Mouse (Mus musculus) embryonic fibroblast, embryonic 13.5 days (primary cell): ENCODE measurements around the gene Slc16a11. TPM values are rescaled to one million over a fixed set of nuclear protein-coding genes. Genes with fewer than 3 reads are reported as not detected.

ENCODE experiments used
- H3K27ac ChIP-seq: 2 replicates; pipeline ENCODE4 v1.5.1; 2012; ENCODE audit warnings: low read length, control low read depth, inconsistent platforms; ENCODE audit not compliant: insufficient read depth
- H3K4me1 ChIP-seq: 2 replicates; pipeline ENCODE4 v1.6.1; 2011; ENCODE audit warnings: low read length; ENCODE audit not compliant: control insufficient read depth, insufficient read depth
- H3K4me3 ChIP-seq: 2 replicates; pipeline ENCODE4 v1.5.1; 2011; ENCODE audit warnings: mild to moderate bottlenecking, control low read depth, low read length; ENCODE audit not compliant: insufficient read depth
- CTCF ChIP-seq: IDR thresholded peaks from 2 replicates; pipeline ENCODE4 v1.5.1; 2011; ENCODE audit warnings: mild to moderate bottlenecking, control low read depth, low read length, moderate library complexity, borderline replicate concordance; ENCODE audit not compliant: insufficient read depth
- POLR2A ChIP-seq: IDR thresholded peaks from 2 replicates; pipeline ENCODE4 v1.6.1; 2011; ENCODE audit warnings: low read depth, mild to moderate bottlenecking, control low read depth, low read length, moderate library complexity
- polyA plus RNA-seq: library from polyadenylated mRNA; stranded (reverse); fragments of >200 nt; gene quantifications from 2 replicates; pipeline ENCODE4 v1.2.4, GENCODE M21; 2011; ENCODE audit warnings: low read depth; ENCODE audit not compliant: missing spikeins, insufficient read length

The Slc16a11 gene
- polyA plus RNA-seq, 1 experiment = 2.2 TPM

DNA sequence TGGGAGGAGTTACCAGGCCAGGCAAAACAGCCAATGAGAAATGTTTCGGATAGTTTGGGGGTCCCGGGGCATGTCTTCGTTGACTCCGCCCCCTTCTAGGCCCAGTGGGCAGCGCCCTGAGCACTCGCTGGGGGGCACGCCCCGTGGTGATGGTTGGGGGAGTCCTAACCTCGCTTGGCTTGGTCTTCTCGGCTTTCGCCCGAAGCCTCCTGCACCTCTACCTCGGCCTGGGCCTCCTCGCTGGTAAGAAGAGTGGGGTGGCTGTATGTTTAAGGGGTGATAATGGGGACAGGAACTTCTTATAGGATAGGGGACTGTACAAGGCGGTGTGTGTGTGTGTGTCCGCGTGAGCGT is 2.3 kb downstream of the Slc16a11 start:
- H3K27ac ChIP-seq = no peak overlapping the region
- no peak for TF ChIP-seq CTCF
- no peak for TF ChIP-seq POLR2A

DNA sequence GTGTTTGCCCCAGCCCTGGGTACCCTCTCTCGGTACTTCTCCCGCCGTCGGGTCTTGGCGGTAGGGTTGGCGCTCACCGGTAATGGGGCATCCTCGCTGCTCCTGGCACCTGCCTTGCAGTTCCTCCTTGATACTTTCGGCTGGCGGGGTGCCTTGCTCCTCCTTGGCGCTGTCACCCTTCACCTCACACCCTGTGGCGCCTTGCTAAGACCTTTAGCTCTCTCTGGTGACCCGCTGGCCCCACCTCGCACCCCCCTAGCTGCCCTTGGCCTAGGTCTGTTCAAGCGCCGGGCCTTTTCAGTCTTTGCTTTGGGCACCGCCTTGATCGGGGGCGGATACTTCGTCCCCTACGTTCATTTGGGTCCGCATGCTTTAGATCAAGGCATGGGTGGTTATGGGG is 2.7 kb downstream of the Slc16a11 start:
- Histone ChIP-seq H3K4me3 (no peak overlapping the region), H3K4me1 (0 out of 2 replicates have a peak, but pooled peaks cover 5% of the 10 kb centered on the region), H3K27ac (no peak overlapping the region)
- TF ChIP-seq POLR2A = no peak
- no peak for TF ChIP-seq CTCF

More for the DNA sequence above, 2.3 kb downstream of the Slc16a11 start:
- Histone ChIP-seq H3K4me3 (no peak overlapping the region), H3K4me1 (0 out of 2 replicates have a peak, but pooled peaks cover 5% of the 10 kb centered on the region)

DNA sequence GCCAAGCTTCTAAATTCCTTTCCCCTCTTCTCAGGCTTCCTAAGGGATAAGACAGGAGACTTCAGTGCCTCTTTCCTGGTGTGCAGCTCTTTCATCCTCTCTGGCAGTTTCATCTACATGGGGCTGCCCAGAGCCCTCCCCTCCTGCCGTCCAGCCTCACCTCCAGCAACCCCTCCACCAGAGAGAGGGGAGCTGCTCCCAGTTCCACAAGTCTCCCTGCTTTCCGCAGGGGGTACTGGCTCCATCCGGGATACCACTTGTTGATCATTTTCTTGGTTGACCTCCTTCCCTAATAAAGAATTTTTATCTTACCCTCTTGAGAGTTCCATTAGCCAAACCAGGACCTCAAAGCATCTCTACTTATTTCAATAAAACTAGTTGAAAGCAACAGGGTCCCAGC is 3.6 kb downstream of the Slc16a11 start:
- H3K27ac ChIP-seq = no peak overlapping the region
- no peak for TF ChIP-seq POLR2A
- TF ChIP-seq CTCF = no peak
- H3K4me1 ChIP-seq = no peaks in the 10 kb centered on the region
- no peak overlapping the region for H3K4me3 ChIP-seq

DNA sequence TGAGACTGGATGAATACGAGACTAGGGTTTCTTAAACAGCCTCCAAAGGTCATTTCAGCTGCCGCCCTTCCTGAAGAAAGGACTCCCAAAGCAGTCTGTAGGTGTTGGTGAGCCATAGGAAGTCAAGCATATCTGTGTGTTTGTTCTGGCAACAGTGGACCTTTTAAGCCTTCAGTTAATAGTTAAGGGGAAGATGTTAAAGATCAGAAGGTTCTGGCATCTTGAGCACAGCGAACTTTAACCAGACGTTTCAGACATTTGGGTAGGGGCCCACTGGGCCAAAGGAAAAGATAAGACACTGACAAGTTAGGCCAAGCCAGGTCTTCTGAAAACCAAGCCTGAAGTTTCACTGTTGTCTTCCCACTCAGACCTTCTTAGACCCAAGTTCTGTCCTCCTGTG is 5.5 kb downstream of the Slc16a11 start:
- no peak for TF ChIP-seq POLR2A
- TF ChIP-seq CTCF = no peak
- Histone ChIP-seq H3K27ac (no peak overlapping the region), H3K4me3 (no peak overlapping the region), H3K4me1 (no peaks in the 10 kb centered on the region)

DNA sequence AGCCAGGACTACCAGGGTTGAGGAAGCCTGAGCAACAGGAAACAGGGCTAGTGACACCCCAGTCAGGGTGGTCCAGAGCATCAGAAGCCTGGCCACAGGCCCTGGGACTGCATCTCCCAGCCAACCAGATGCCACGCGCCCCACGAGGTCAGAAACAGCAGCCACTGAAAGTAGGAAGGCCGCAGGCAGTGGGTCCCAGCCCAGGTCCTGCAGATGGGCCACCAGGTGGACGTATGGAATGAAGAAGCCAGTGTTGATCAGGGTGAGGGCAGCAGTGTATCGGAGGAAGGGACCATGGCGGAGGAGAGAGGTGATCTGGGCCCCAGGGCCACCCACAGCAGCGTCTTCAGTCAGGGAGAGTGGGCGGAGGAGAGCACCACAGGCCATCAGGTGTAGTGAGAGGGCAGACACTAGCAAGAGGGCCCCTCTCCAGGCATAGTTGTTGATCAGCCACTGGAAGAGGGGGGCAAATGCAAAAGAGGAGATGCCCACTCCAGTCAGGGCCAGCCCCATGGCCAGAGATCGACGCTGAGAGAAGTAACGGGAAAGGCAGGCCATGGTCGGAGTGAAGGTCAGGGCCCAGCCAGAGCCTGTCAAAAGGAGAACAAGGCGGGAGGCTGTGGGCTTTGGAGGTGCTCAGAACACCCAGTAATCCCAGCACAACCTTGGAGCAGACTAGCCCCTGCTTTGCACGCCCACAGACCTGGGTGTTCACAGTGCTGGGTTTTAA is 6.4 kb downstream of the Slc16a11 start:
- Histone ChIP-seq H3K27ac (no peak overlapping the region), H3K4me1 (no peaks in the 10 kb centered on the region), H3K4me3 (no peak overlapping the region)
- TF ChIP-seq POLR2A (no peak), CTCF (no peak)

DNA sequence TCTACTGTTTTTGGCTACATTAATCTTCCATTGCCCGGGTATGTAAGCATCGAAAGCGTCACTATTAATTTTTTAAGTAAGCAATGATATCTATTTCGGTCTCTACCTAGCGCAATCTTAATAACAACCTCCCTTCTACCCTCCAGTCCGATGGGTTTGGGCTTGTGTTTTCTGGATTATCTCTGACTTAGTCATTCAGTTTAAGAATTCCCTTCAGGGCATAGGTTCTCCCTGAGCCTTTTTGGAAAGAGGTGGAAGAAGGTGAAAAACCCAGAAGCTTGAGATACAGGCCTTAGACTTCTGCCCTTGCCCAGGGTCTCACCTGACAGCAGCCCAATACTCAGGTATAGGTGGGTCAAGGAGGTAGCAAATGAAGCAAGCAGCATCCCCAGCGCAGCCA is 7.3 kb downstream of the Slc16a11 start:
- no peak for TF ChIP-seq CTCF
- no peak for TF ChIP-seq POLR2A
- H3K4me3 ChIP-seq = peak overlapping the region; percentile 58
- no peaks in the 10 kb centered on the region for H3K4me1 ChIP-seq
- H3K27ac ChIP-seq = no peak overlapping the region

DNA sequence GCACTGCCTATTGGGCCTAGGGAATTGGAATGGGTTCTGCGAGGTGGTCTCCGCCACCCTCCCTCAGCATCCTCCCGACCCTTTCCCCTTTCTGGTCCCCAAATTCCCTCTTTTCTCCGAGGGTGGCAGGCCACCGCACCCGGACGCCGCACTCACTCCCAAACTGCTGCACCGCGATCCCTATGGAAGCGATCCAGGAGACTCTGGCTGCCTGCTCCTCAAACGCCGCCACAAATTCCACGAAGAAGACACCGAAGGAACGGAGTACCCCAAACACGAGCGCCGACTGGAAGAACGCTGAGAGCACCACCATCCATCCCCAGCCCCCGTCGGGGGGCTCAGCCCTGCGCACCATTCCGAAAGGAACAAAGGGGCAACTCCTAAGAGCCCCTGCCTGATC is 7.8 kb downstream of the Slc16a11 start:
- Histone ChIP-seq H3K4me3 (peak overlapping the region; percentile 58), H3K27ac (no peak overlapping the region), H3K4me1 (no peaks in the 10 kb centered on the region)
- TF ChIP-seq CTCF (no peak), POLR2A (no peak)

DNA sequence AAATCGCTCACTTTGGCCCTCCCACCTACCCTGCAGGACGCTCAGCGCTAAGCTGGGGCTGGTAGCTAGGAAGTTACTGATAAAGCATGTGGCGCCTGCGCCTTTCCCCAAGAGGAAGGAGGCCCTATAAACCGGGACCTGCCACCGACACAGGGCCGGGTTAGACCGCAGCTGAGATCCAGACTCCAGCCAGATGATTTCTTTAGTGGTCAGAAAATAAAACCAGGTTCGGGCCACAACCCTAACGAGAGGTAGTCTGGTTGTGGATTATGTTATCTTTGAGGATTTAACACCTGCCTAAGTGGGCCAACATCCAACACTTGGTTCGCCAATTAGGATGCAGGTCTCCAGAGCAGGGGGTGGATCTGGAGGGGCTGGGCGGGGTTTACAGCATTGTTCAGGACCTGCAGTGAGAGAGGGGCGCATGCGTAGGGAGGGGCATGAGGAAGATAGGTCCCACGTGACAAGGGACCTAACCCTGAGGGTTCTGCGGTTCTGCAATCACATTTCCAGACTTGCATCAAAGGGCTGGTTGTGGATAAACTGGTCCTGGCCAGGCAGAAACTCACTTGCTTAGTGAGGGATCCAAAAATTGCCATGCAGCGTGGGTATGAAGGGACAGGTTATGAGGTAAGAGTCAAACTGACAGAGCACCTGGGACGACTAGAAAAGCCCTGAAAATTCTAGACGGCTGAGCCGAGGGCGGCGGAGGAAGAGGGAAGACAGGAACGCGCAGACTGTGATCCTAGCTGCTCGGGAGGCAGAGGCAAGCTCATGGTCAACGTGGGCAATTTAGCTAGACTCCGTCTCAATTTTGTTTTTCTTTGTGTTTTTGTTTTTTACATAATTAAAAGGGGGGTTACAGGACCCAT is 8.4 kb downstream of the Slc16a11 start, which contains the start of gene Slc16a13:
Gene Slc16a13 (minus strand): TSS at position 334 of the 872 bp plus-strand sequence.
- H3K4me1 ChIP-seq = no peaks in the 10 kb centered on the region

DNA sequence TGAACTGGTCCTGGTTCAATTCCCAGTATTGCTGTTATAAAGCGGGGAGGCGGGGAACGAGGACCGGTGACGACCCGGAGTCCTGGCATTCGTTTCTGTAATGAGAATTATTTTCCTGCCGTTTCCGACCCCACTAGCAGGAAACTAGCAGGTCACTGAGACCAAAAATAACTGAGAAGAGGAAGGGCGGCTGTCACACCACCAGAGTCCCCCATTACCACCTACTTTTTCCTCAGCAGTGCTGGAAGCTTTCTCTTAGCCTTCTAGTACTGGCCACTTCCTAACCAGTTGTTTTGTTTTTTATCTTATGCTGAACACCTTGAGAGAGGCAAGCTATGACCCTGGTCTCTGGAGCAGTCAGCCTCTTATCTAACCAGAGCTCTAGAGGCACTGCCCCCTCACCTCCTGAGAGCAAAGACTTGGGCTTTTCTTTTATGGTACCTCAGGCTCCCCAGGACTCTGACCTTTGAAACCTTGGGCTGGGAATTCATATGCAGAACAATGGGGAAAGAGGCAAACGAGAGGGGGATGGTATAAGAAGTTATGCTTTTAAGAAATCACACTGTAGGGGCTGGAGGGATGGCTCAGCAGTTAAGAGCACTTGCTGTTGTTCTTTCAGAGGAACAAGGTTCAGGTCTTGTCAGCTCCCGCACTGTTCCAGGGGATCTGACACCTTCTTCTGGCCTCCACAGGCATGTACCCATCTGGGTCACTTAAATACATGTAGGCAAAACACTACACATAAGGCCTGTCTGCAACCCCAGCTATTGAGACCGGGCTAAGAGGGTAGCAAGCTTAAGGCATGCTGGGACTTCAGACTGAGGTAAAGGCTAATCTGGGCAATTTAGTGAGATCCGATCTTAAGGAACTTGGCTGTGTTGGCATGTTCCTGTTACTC is 9.3 kb downstream of the Slc16a11 start:
- H3K27ac ChIP-seq = no peak overlapping the region
- H3K4me1 ChIP-seq = no peaks in the 10 kb centered on the region
- TF ChIP-seq POLR2A (no peak), CTCF (no peak)
- H3K4me3 ChIP-seq = peak overlapping the region; percentile 60

More for the DNA sequence above, 8.4 kb downstream of the Slc16a11 start, which contains the start of gene Slc16a13:
- peak within 1 kb of the TSS; percentile 60 for H3K4me3 ChIP-seq
- no peak within 1 kb of the TSS for H3K27ac ChIP-seq
- TF ChIP-seq POLR2A = peak; percentile 90
- TF ChIP-seq CTCF = no peak
